Mouse (Mus musculus): ENCODE results near the gene Plekhg5.

The Plekhg5 gene

GRCm38 (mm10) chr4:152125161-152126025 lies 53.1 kb downstream of the Plekhg5 start:
- DNase-seq (ENCODE audit: low spot score): peak; percentile 65

DNA sequence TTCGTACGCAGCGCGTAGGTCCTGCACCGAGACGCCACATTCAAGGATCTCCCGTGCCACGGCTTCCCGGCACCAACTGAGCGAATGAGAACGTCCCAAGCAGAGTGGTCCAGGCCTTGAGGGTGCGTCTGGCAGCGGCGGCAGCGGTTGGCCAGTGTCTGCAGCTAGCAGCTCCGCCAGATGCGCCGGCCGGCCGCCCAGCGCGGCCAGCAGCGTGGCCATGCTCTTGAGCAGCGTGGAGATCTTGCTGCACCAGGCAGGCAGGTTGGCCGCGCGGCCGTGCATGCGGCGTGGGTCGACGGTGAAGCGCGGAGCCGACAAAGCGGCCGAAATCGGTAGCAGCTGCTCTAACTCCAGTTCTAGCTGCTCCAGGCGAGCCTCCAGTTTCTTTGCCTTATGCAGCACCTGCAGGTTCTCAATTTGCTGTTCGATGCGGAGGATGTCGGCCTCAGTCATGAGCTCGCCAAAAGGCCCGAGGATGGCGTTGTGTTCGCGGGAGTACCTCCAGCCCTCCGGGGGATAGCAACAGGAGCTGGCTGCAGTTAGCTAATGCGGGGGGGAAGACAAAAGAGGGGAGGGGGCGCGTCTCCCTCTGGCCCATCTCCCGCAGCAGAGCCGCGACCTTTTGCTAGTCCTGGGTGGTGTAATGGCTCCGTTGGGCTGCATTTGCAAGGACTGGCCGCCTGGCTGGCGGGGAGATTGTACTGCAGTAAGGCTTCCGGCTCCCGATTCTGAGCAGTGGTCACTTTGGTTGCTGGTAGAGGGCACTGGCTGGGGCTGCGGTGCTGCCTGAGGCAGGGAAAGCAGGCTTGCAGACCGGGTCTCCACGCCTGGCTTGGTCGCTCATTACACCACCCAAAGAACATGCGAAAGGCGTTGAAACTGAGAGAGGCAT lies 54.0 kb downstream of the Plekhg5 start:
- DNase-seq (ENCODE audit: low spot score): no peak

- no peak for DNase-seq (ENCODE audit: low spot score)
Measured at GRCm38 (mm10) chr4:152127884-152128283, 55.6 kb downstream of the Plekhg5 start.

DNA sequence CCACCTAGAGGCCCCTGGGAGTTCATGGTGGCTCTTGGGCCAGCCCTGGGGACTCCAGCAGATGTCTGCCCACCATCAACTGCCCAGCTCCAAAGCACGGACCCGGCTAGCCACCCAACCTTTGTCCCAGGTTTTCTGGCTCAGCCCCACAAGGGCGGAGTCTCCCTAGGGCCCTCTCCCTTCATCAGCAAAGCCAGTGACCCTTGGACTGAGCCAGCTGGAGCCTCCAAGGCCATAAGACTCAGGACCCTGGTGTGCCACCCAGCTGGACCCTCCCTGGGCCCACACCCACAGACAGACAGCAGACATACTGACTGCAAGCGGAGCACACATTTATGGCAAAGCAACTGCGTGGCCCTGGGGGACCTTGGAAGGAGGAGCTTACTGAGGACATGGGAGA lies 56.5 kb downstream of the Plekhg5 start:
- DNase-seq (ENCODE audit: low spot score): no peak

- DNase-seq (ENCODE audit: low spot score): no peak
Measured at GRCm38 (mm10) chr4:152129395-152129930, 57.2 kb downstream of the Plekhg5 start.

GRCm38 (mm10) chr4:152130771-152131653 lies 58.7 kb downstream of the Plekhg5 start:
- peak; percentile 57 for DNase-seq (ENCODE audit: low spot score)

GRCm38 (mm10) chr4:152131809-152132771 lies 59.8 kb downstream of the Plekhg5 start:
- DNase-seq (ENCODE audit: low spot score): no peak

- no peak for DNase-seq (ENCODE audit: low spot score)
Measured at GRCm38 (mm10) chr4:152132772-152133169, 60.5 kb downstream of the Plekhg5 start.

- DNase-seq (ENCODE audit: low spot score): no peak
Measured at GRCm38 (mm10) chr4:152133213-152133612, 60.9 kb downstream of the Plekhg5 start.

DNA sequence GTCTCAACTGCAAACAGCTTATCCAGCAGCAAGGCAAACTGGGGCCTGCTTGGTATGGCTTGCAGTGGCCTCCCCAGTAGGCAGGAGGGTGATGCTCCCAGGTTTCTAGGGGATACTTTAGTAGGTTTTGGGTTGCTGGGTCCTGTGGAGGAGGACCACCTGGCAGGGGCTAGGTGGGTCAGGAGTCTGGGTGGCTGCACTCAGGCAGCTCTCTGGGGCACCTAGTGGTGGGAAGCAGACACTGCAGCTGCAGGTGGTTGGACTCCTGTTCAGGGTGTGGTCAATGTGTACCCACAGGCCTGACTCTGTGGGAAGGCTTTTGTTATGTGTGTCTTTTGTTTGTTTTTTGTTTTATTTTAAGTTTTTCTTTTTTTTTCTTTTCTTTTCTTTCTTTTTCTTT lies 62.2 kb downstream of the Plekhg5 start:
- no peak for DNase-seq (ENCODE audit: low spot score)

- DNase-seq (ENCODE audit: low spot score): no peak
Measured at GRCm38 (mm10) chr4:152135363-152135762, 63.1 kb downstream of the Plekhg5 start.

GRCm38 (mm10) chr4:152136112-152136875 lies 64.0 kb downstream of the Plekhg5 start:
- no peak for DNase-seq (ENCODE audit: low spot score)

- no peak for DNase-seq (ENCODE audit: low spot score)
Measured at GRCm38 (mm10) chr4:152136876-152137250, 64.6 kb downstream of the Plekhg5 start.

GRCm38 (mm10) chr4:152138497-152139260 lies 66.4 kb downstream of the Plekhg5 start:
- DNase-seq (ENCODE audit: low spot score): peak; percentile 76

GRCm38 (mm10) chr4:152140441-152140840 lies 68.1 kb downstream of the Plekhg5 start:
- DNase-seq (ENCODE audit: low spot score): no peak

DNA sequence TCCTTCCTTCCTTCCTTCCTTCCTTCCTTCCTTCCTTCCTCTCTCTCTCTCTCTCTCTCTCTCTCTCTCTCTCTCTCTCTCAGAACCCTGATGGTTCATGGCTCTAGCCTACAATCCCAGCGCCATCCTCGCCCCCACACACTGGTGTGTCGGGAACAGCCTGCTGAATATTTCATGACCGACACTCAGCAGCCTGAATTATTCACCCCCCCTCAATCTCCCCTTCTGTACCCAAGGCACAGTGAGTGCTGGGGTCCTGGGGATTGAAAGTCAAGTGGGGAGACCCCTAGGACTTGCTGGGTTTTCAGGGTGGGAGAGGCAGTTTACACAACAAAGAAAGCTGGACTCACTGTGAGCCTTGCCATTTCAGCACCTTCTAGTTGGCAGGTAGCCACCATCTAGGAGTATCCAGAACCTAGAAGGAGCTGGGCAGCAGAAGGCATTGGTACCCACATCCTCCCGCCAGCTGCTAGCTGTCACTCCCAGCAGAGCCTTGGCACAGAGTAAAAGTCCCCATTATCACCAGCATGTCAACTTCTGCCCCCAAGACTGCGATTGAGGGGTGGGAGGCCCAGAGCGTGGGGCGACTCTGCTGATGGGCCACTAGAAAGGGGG lies 69.3 kb downstream of the Plekhg5 start:
- no peak for DNase-seq (ENCODE audit: low spot score)

DNA sequence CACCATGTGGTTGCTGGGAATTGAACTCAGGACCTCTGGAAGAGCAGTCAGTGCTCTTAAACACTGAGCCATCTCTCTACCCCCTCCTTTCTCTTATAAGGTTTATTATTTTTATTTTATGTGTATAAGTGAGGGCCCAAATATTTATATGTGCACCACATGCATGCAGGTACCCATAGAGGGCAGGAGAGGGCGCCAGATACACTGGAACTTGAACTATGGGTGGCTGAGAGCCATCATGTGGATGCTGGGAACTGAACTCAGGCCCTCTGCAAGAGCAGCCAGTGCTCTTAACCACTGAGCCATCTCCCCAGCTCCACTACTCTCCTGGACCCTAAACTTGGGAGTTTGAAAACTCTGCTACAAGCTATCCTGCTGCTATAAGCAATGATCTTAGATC lies 71.3 kb downstream of the Plekhg5 start:
- no peak for DNase-seq (ENCODE audit: low spot score)

- DNase-seq (ENCODE audit: low spot score): no peak
Measured at GRCm38 (mm10) chr4:152145473-152145872, 73.2 kb downstream of the Plekhg5 start.
